Mouse (Mus musculus) brain, embryonic 14.5 days (tissue): ENCODE measurements around the gene Itpr1. TPM values are rescaled to one million over a fixed set of nuclear protein-coding genes. Genes with fewer than 3 reads are reported as not detected.

ENCODE experiments used
- DNase-seq: peaks from one replicate; pipeline ENCODE4 v3.0.0-alpha.2; 2011; ENCODE audit warnings: low read depth
- CTCF ChIP-seq: fragments of 200-500 bp; IDR thresholded peaks from 2 replicates; pipeline ENCODE4 v1.5.1; 2012; ENCODE audit warnings: inconsistent platforms, mild to moderate bottlenecking, moderate library complexity, borderline replicate concordance; ENCODE audit not compliant: insufficient read depth, insufficient read length; ENCODE audit errors: extremely low read depth
- POLR2A ChIP-seq: fragments of 200-500 bp; IDR thresholded peaks from 2 replicates; pipeline ENCODE4 v1.6.1; 2012; ENCODE audit warnings: mild to moderate bottlenecking, inconsistent platforms, borderline replicate concordance; ENCODE audit not compliant: poor library complexity, insufficient read depth, insufficient read length, severe bottlenecking; ENCODE audit errors: extremely low read depth
- polyA plus RNA-seq: library from polyadenylated mRNA; depleted of rRNA; stranded (reverse); fragments of >200 nt; gene quantifications from 2 replicates; pipeline ENCODE4 v1.2.3, GENCODE M21; 2012

Itpr1 gene
- polyA plus RNA-seq, 1 experiment, result 9.9 TPM

- no peak for TF ChIP-seq CTCF
- TF ChIP-seq POLR2A, result no peak
- no peak for DNase-seq
Observed at GRCm38 (mm10) chr6:108216832-108217231, 3.9 kb downstream of the Itpr1 start.

DNA sequence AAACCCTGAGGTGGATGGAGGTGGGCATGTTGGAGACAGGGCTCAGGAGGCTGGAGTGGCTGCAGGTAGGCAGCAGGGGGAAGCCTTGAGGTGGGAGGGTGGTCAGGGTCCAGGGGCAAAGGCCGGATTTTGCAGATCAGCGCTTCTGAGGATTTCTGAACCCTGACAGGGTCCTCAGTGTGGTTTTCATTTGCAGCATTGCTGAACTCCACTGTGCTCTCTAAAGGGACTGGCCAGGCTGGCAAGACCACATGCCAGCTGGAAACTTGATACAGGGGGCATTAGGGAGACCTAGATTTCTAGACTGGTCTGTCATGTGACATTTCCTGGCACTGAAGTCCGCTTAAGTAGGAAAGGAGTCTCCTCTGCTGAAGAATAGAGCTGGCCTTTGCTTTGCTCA, 5.1 kb downstream of the Itpr1 start:
- DNase-seq, result no peak
- TF ChIP-seq POLR2A (no peak), CTCF (no peak)

DNA sequence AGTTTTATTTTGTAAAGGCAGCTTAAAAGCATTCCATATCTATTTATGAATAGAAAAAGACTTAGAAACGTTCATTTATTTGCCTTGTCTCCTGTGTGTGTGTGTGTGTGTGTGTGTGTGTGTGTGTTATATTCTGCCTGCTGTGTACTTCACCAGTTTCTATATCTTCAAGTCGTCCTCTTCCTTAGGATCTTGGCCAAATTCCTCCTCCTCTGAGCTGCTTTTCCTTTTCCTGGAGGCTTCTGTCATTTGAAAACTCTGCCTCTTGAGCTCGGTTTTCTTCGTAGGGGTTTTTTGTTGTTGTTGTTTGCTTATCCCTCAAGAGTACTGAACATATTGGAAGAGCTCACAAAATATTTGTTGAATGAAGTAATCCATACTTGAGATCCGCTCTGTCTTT, 9.5 kb downstream of the Itpr1 start:
- TF ChIP-seq CTCF, result no peak
- TF ChIP-seq POLR2A, result no peak

GRCm38 (mm10) chr6:108222875-108223274, 10.0 kb downstream of the Itpr1 start:
- no peak for TF ChIP-seq CTCF
- no peak for TF ChIP-seq POLR2A
- DNase-seq, result no peak

More for the DNA sequence above, 9.5 kb downstream of the Itpr1 start:
- DNase-seq, result no peak

DNA sequence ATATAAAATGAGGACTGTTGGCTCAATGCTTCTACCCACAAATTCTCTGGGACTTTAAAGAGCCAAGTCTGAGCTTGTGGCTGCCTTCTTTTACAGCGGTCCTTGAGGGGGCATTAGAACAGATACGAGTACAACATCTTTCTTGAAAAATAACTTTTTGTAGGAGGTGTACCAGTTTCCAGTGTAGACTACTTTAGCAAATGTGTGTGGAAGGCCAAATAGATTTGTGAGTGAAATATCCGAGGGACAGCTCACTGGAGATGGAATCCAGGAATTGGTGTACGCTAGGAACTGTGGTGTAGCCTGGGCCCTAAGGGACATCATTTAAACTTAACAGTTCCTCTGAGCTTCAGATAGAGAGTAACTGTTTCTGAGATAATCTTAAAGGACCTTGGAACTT, 11.5 kb downstream of the Itpr1 start:
- no peak for DNase-seq
- TF ChIP-seq CTCF, result no peak
- TF ChIP-seq POLR2A, result no peak

- TF ChIP-seq CTCF (no peak), POLR2A (no peak)
- DNase-seq, result no peak
Observed at GRCm38 (mm10) chr6:108225027-108225426, 12.1 kb downstream of the Itpr1 start.

DNA sequence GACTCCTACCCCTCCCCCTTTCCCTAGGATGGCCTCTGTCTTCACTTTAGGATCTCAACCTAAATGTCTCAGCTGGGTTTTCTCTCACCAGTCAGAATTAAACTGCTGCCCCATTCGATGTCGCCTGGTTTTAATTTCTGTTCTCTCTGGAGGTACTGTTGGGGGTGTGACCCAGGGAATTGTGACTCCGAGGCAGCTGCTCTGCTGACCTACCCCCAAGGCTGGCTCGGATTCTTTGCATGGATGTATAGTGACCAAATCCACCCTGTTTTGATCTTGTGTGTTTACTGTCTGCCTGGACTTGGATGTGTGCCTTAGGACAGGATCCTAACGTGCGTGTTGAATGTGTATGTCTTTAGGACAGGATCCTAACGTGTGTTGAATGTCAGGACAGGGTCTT, 13.3 kb downstream of the Itpr1 start:
- TF ChIP-seq POLR2A (no peak), CTCF (no peak)
- DNase-seq, result no peak

GRCm38 (mm10) chr6:108227461-108227860, 14.6 kb downstream of the Itpr1 start:
- no peak for DNase-seq
- TF ChIP-seq POLR2A, result no peak
- no peak for TF ChIP-seq CTCF

DNA sequence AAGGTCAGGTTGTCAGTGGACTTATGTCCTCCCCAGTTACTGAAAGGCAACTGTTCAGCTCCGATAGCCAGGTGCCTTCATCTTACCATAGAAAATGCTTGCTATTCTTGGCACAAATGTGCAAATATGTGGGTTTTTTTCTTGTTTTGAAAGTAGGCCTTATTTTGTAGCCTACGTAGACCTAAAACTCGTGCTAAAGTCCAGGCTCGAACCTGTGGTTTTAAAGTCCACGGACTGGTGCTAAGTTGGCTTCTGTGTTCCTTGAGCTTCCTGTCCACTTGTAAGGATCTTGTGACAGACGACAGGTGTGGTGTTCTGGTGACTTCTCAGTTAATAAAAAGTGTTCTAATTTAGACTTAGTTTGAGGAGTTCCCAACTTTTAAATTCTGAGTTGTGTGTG, 15.2 kb downstream of the Itpr1 start:
- no peak for DNase-seq
- TF ChIP-seq CTCF (no peak), POLR2A (no peak)

DNA sequence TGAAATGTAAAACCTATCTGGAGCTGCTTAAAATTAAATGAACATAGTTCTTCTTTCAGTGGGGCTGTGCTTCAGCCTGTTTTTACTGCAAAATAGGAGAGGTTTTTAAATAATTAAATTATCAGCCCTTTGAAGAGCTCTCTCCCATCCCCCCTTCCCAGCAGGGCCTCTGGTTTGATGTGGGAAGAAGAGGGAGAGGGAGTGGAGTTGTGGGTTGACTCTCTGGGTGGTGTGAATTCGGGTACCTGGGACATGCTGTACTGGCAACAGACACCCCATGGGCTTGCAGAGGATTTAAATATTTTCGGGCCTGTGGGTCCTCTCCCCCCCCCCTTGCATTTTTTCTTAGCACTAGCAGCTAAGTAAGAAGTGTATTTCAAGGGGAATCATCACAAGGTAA, 15.7 kb downstream of the Itpr1 start:
- TF ChIP-seq POLR2A (no peak), CTCF (no peak)
- no peak for DNase-seq

- TF ChIP-seq POLR2A (no peak), CTCF (no peak)
- DNase-seq, result no peak
Observed at GRCm38 (mm10) chr6:108230608-108231007, 17.7 kb downstream of the Itpr1 start.

DNA sequence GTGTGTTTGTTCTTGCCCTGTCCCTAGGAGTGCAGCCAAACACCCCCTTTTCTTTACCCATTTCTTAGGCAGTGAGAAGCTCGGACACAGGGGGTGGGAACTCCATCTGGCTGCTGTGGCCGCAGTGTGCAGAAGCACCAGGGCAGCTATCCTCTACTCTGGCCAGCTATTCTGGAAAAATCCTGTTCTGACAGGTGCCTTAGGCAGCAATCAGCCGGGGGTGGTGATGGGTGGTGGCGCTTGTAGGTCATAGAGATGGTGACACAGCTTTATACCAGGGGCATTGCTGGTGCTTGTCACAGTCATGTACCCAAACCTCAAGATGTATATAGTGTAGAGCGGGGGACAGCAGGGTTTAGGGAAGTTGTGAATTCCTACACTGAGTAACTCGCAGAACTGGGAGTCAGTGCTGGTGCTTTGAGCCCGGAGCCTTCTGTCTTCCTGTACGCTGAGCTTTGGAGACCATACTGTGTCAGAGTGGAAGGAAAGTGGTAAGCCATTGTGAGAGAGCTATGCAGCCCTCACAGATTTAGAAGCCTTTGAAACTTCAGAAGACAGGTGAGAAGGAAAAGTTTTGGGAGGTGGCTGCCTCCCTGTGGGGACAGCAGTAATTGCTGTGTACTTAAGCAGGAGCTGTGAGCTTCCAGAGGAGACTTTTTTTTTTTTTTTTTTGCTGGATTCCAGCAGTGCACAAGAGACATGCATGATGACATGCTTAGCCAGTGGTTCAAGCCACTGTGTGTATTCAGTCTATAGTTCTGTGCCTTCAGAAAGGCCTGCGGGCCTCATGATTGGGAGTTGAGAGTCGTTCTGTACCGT, 19.2 kb downstream of the Itpr1 start:
- TF ChIP-seq CTCF, result no peak
- no peak for TF ChIP-seq POLR2A
- DNase-seq, result no peak
